Mouse (Mus musculus) embryo, embryonic 10.5 days (tissue): Measurements from ENCODE around the gene Zmiz1.

Source experiments
- DNase-seq: peaks from one replicate; pipeline ENCODE4 v3.0.0-alpha.2; 2015; ENCODE audit warnings: low spot score

Zmiz1 gene

GRCm38 (mm10) chr14:25694569-25694897, 235.5 kb downstream of the Zmiz1 start:
- peak; percentile 31 for DNase-seq

- no peak for DNase-seq
Measured at GRCm38 (mm10) chr14:25695059-25695458, 236.1 kb downstream of the Zmiz1 start.

DNA sequence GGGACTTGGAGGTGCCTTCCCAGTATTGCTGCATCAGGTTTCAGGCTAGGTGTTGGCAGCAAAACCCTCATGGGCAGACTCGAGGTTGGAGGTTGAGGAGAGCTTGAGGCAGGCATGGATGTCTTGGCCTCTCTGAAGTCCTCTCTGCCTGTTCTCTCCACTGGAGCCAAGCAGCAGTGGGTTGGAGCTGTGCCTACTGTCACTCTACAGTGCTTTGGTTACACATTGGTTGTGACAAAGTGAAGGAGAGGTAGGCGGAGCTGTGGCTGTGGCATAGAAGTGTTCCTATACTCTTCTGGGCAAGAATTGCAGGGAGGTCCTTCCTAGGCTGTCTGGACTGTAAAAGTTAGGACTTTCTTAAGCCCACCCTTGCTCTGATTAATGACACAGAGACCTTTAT, 237.4 kb downstream of the Zmiz1 start:
- no peak for DNase-seq

DNA sequence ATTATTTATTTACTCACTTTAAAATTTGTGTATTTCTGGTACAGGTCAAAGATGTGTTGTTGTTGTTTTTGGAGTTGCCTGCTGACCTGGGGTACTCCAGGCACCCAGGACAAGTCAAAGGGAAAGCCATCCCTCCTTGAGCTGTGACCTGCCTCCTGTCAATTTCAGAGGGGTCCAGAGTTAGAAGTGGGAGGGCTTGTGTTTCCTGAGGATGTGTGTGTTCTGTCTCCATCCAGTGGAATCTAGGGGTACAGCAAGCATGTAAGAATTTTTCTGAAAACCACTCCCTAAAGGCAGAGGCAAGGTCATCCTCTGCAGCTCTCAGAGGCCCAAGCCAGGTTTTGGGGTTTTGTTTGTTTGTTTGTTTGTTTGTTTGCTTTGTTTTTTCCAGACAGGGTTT, 243.0 kb downstream of the Zmiz1 start:
- peak; percentile 78 for DNase-seq

DNA sequence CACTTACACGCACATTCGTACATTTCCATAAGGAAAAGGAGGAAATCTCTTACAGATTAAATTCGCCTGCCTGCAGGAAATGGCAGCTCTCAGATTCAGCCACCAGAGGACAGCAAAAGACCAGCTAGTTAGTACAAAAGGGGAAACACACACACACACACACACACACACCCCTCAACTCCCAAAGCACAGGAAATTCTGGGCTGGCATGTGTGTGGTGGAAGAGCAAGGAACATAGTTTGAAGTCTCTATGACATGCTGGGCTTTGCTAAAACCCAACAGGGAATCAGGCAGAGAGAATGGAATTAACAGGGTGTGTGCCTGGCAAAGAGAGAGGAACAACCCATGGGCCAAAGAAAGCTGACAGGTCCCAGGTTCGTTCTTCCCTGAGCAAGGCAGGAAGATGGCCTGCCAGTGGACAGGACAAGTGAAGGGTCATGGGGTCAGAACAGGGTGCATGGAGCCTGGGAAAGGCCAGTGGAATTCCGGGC, 248.8 kb downstream of the Zmiz1 start:
- peak; percentile 75 for DNase-seq

DNA sequence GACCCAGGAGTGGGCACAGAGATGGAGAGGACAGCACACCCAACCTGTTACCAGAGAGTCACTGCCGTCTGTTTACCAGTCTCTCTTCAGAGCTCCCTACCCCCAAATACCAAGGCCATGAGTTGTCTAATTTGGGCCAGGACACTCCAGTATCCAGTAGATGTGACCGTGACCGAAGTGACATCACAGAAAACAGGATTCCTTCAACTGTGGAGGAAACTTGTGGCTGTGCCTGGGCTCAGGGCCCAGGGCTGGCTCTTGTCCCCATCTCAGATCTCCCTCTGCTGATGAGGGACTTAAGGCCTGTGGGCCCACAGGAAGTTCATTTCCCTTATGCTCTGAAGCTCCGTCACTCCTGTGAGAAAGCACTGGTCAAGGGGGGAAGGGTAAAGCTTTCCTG, 249.5 kb downstream of the Zmiz1 start:
- no peak for DNase-seq

GRCm38 (mm10) chr14:25708917-25709316, 249.9 kb downstream of the Zmiz1 start:
- DNase-seq, result no peak

GRCm38 (mm10) chr14:25710073-25710472, 251.1 kb downstream of the Zmiz1 start:
- no peak for DNase-seq

- DNase-seq, result no peak
Measured at GRCm38 (mm10) chr14:25710681-25711080, 251.7 kb downstream of the Zmiz1 start.

DNA sequence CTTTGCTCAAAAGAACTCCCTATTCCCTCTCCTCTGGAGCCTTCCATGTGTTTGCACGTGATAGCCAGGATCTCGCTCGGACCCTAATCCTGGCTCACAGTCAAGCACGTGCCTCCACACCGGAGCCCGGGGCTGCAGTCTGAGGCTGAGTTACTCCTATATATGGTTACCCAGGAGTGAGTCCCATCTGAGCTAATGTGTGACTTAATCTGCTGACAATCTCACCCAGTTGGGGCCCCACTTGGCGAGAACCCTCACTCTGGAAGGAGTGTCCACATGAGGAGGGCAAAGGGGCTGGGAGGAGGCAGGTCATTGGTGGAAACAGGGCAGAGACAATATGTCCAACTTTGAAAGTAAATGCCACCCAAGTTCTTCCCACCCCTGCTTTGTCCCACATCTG, 252.2 kb downstream of the Zmiz1 start:
- DNase-seq, result no peak

DNA sequence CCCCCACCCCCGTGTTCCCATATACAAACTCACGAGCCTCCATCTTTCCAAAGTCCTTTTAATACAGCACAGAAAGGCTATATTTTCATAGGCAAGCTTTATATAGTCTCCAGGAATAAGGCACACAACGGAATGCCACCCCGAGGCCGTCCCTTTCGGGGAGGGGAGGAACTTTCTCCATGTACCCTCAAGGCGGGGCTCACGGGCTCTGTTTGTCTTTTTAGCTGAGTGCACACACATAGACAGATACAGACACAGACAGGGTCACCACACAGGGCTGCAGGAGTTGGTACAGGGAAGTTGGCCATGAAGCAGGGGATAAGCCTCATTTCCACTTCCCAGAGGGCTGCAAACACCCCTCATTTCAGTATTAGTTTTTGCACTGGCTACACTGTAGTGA, 252.6 kb downstream of the Zmiz1 start:
- DNase-seq, result no peak

DNA sequence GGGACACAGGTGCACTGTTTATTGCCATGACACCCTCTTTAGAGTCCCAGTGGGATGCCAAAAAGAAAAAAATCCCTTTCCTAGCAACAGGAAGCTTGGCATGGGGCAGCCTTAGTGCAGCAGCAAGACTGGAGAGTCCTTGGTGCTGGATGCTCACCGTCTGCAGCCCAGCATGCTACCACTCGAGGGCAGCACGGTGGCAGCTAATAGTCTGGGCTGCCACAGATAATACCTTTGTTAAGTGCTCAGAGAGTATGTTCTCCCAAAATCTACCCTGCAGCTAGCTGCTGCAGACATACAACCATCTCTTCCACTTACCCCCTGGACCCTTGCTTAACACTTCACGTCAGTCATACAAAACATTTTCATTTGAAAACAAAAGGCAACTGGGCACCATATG, 254.5 kb downstream of the Zmiz1 start:
- peak; percentile 61 for DNase-seq
